Mouse (Mus musculus): ENCODE data around the gene Rab28.

Gene Rab28

GRCm38 (mm10) chr5:41625544-41625943 is 82.4 kb downstream of the Rab28 start:
- no peak for DNase-seq

DNA sequence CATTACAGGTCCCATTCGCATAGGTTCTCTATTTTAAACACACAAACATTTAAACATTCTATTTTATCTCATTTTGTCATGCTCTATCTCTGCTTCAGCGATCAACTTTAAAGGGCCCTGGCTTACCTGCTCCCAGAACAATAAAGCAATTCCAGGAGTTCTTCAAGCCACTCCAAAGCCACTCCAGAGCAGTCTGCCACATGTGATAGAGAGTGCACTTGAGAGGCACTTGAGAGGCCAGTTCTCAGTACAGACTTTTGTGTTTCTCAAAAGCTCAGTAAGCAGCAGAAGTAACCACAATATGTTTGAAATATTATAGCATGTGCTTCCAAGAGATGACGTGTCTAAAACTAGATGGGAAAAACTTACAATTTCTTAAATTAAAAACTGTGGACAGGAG is 86.2 kb downstream of the Rab28 start:
- DNase-seq: no peak

DNA sequence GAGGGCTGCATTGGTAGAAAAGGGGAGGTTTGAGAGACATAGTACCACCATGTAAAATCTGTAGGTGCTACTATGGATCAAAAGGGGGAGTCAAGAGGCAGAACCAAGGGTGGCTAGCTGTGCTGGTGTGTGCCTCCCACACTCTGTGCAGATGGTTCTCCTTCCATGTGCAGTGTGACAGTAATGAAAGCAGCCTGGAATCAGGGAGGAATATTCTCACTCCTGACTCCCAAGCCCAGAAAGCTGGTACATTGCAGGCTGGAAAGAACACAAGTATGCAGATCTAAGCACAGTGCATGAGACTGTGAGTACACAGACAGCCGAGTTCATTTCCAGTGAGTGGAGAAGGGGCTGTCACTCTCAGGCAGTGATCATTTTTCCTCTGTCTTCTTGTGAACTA is 89.0 kb downstream of the Rab28 start:
- DNase-seq: no peak

DNA sequence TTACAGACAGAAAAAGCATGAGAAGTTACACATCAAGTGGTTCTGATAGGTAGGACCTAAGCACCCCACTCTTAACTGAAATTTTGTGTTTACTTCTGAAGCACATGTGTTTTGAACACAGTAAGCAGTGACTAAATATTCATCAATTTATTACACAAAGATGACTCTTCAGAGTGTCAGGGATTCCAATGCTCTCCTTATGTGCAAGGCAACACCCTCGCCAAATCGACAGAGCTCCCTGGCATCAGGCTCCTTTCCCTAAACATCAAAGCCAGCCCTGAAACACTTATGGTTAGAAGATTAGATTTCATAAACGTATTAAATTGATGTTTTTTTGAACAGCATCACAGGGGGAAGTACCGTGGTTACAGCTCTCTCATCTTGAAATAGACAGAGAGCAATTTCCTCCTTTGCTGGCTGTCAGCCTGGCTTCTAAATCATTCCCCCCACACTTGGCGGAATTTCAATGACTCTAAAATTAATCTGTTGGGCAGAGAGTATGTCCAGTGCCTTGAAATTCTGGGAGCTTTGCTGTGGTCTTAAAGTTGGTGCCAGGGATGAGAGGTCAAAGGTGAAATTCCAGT is 97.4 kb downstream of the Rab28 start:
- DNase-seq: no peak

- DNase-seq: no peak
Observed at GRCm38 (mm10) chr5:41596242-41597117, 111.5 kb downstream of the Rab28 start.

DNA sequence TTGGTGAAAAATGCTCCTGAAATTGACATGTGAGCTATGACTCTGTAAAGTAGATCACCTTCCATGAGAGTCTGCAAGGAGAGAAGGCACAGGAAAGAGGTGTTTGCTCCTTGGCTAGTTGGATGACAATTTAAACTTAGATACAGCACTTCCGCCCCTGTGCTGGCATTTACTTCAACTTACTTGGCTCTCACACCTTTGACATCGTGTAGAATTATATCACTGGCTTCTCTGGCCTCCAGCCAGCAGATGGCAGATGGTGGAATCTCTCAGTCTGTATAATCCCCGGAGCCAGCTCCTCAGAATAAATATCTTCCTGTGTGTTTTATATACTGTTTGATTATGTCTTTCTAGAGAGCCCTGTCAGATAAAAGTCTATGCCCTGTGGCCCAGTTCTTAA is 112.8 kb downstream of the Rab28 start:
- DNase-seq: peak; percentile 63

DNA sequence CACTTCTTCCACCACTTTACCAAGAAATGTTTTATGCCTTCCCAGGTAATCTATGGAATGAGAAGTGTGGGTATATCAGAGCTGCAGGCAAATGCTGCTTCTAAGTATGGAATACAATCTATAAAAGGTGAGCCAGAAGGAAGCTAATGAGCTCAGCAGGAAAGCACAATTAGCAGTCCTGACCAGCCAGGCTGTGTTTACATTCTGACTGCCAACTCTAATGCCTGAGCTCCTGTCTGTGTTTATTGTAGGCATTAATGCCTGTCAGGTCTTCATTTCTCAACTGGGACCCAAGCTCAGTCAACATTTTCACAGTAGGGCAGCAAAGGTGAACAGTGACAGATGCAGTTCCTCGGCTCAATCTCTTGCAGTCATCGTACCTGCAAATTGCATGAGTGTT is 129.9 kb downstream of the Rab28 start:
- no peak for DNase-seq

All from cerebellum, adult 9-10 months (tissue).